Mouse (Mus musculus) retina, adult 2 months (tissue): Measurements from ENCODE around the gene Cyp1b1.

ENCODE experiments used
- DNase-seq: peaks from one replicate; pipeline ENCODE4 v3.0.0-alpha.2; 2012; ENCODE audit warnings: low read depth, low spot score

Gene Cyp1b1

GRCm38 (mm10) chr17:79714368-79714895 is 429 bp downstream of the Cyp1b1 start:
- no peak for DNase-seq

DNA sequence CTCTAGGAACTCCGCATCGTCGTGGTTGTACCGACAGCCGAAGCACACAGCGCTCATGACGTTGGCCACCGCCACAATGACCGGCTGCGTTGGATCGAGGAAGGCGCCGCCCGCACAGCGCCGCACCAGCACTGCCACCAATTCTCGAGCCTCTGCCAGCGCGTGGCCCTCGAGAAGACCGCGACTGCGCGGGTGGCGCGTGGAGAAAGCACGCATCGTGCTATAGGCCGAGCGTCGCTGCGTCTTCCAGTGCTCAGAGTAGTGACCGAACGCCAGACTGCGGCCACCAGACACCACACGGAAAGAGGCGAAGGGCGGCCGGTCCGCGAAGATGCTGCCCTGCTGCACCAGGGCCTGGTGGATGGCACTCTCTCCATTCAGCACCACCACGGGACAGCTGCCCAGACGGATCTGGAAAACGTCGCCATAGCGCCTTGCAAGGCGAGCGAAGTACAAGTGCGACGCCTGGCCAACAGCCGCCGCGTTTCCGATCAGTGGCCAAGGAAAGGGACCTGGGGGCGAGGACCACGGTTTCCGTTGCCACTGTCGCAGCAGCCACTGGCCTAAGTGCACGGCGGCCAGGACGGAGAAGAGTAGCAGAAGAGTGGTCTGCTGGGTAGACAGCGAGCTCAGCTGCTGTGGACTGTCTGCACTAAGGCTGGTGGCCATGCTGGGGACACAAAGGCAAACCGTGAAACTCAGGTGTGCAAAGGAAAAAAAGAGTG is 1.1 kb downstream of the Cyp1b1 start:
- no peak for DNase-seq

- no peak for DNase-seq
Observed at GRCm38 (mm10) chr17:79713276-79713642, 1.6 kb downstream of the Cyp1b1 start.

DNA sequence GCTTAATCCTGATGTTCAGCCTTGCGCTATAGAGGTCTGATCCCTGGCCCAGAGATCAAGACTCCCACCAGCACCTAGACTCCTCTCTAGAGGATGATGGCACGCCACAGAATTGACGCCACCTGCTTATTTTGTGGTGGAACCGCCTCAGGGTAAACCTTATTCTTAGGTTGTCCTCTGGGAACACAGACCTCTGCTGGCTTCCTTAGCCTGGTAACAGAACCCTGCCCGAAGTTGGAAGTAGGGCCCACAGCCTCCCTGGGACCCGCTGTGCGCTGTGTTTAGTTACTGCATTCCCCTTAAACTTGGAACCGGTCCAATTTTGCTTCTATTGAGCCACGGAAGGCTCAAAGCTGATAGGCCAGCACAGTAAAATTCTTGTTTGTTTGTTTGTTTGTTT is 2.3 kb downstream of the Cyp1b1 start:
- no peak for DNase-seq

GRCm38 (mm10) chr17:79711944-79712343 is 2.9 kb downstream of the Cyp1b1 start:
- no peak for DNase-seq

GRCm38 (mm10) chr17:79710246-79710842 is 4.5 kb downstream of the Cyp1b1 start:
- no peak for DNase-seq

- no peak for DNase-seq
Observed at GRCm38 (mm10) chr17:79709718-79710117, 5.1 kb downstream of the Cyp1b1 start.

- no peak for DNase-seq
Observed at GRCm38 (mm10) chr17:79708168-79708567, 6.7 kb downstream of the Cyp1b1 start.

- no peak for DNase-seq
Observed at GRCm38 (mm10) chr17:79705671-79706455, 9.0 kb downstream of the Cyp1b1 start.

DNA sequence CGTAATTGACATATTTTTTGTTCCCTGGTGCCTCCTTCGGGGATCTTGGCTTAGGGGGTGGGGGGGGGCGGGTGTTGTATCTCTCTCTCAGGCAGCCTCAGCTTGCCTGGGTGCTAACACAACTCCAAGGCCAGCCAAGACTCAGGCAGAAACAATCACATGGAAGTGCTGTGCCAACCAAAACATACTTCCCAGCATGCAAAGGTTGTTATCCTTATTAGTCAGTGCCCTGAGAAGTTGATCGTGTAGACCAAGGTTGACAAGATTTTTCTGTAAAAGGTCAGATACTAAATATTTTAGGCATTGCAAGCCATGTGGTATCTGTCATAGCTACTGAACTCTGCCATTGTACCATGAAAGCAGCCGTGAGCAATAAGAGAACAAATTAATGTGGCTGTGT is 14.0 kb downstream of the Cyp1b1 start:
- no peak for DNase-seq

DNA sequence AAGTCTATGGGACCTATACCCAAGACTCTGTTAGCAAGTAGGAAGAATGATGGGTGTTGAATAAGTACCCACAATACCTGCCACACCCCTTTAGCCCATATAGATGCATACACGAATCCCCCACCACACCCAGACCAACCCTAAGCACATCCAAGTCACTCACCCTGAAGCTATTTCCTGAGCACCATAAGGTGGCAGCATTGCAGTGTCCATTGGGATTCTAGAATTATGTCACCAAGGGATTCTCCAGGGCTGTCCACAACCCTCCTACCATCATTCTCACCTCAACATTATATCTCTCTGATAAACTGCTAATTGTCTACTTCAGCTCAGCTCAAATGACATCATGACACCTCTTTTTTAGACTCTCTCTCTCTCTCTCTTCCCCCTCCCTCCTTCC is 15.7 kb downstream of the Cyp1b1 start:
- no peak for DNase-seq

DNA sequence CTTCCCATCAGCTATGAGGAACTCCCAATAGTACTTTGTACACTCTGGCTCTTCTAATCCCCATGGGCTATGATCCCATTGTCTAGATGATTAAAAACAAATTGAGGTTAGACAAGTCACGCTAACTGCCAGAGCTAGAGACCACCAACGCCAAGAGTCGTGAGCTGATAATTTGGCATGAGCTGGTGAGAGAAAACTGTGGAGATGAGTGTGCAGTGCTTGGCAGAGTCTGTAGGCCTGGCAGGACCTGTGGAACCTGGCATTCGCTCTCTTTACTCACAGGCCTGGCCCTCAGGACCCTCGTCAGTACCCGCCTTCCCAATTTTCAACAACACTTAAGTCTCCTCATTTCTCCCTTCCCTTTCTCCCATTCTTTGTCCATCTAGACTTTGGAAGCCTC is 19.3 kb downstream of the Cyp1b1 start:
- no peak for DNase-seq

- DNase-seq, result no peak
Observed at GRCm38 (mm10) chr17:79695106-79695505, 19.8 kb downstream of the Cyp1b1 start.

DNA sequence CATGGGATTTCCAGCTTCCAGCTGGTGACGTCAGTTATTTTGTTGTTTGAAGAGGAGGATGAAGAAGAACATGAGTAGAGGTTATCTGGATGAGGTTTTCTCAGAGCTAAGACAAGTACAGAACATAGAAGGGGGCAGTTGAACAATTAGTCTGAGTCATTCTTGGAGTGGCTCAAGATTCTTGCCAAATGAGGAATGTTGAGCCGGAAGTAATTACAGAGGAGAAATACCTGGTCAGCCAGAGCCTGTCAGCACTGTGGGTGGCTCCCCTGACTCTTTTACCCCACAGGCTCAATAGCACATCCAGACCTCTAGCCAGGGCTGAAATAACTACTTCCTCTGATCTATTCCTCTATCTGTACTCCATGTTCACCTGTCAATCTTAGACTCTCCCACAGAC is 44.0 kb downstream of the Cyp1b1 start:
- DNase-seq, result no peak

DNA sequence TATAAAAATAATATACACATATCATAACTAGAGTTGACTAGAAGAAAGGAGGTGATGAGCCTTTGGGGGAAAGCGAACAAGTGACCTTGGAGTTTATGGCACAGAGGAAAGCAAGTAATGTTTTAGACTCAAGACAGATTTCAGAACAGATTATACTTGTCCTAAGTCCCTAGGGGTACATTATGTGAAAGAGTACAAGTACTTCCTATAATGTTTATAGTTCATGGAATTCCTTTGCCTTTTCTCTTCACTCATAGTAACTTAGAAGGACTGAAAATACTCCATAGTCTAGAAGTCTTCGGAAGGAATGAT is 50.8 kb downstream of the Cyp1b1 start:
- no peak for DNase-seq

- DNase-seq, result peak; percentile 37
Observed at GRCm38 (mm10) chr17:79663393-79664105, 51.3 kb downstream of the Cyp1b1 start.

GRCm38 (mm10) chr17:79661848-79662247 is 53.0 kb downstream of the Cyp1b1 start:
- DNase-seq, result no peak

- DNase-seq, result peak; percentile 36
Observed at GRCm38 (mm10) chr17:79661387-79661786, 53.5 kb downstream of the Cyp1b1 start.

DNA sequence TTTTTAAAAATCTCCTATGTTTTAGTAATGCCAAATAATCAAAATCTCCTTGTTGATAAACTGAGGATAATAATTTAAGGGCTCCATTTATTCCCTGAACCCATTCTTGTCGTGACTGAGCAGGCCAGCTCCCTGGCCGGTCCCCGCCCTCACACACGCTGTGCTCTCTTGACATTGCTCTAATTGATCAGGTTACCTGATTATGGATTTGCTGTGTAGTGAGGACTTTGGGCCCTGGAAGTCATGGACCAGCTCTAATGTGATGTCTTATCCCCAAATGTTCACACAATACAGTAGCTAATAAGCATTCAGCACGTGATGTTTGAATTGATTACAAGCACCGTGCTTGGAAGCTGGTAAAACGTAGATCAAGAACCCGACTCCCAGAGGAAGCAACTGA is 56.0 kb downstream of the Cyp1b1 start:
- DNase-seq, result no peak

DNA sequence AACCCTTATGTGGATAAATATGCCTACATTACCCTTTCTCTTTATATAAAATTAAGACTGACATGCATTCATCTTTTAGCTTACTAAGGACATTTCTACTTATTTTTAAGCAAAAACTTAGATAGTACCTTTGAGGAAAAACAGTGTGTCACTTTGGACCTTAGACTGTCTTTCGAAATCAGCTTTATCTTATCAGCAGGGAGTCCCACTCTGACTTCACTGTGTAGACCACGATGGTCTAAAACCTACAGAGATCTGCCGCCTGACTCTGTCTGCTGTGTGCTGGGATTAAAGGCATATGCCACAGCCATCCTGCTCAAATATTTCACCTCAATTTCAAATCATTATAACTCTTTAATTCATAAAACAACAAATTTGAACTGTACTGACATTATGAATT is 56.4 kb downstream of the Cyp1b1 start:
- DNase-seq, result no peak

DNA sequence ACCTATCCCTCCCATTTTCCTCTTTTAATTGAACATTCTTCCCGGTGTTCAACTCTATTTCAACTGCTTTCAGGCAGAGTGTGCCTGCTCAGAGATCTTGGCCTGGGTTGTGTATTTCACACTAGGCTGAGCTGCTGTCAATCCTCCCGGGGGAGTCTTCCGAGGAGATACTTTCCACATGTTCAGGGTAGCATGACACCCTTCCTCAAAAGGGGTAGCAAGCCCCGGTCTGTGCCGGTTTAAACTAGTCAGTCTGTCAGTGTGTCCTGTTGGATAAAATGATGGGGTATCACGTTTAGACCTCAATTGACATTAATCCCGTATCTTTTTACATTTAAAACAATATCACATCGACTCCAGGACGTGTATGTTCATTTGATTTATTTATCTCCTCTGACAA is 57.1 kb downstream of the Cyp1b1 start:
- no peak for DNase-seq

DNA sequence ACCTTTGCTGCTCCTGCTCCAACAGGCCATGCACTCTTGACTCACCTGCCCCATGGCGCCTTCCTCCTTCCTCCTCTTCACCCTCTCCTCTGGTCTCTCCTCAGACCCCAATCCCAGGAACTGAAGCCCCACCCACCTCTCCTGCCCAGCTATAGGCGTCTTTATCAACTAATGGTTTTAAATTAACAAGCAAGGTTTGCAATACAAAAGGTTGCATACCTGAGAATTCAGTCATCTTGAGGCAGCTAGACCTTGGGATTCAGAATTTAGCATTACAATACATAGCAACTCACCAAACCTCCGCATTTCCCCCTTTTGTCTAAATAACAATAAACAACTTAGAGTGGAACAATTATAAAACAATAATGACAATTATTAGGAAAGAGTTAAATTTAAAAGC is 60.7 kb downstream of the Cyp1b1 start:
- DNase-seq, result no peak
